Mouse (Mus musculus) kidney, postnatal 4 days (tissue): Measurements from ENCODE around the gene Polr2g.

ENCODE experiments used
- DNase-seq, 2 experiments: peaks; one replicate each; pipeline ENCODE4 v3.0.0; 2021; ENCODE audit warnings: mixed read lengths in 2 of 2

Polr2g gene

DNA sequence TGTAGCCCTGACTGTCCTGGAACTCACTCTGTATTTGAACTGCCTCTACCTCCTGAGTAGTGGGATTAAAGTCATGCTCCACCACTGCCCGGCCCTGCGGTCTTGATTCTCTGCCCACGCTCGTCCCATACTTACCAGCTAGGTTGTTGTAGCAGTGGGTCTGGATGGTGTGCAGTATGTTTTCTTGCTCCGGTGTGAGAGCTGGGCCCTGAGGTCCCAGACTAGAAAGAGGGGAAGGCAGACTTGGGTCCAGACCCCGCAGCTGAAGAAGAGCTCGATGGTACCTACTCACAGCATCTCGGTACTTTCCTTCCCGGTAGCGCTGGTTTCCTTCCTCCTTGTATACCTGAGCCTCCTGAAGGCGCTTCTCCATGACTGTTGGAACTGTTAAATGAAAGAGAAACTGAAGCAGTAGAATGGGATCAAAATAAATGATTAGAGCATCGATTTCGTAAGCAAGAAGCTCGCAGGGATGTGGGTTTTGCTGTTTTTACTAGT, 20.0 kb upstream of the Polr2g start:
- peak in 1 of 2 experiments; percentile 20 for DNase-seq

GRCm38 (mm10) chr19:8817001-8817400, 18.6 kb upstream of the Polr2g start:
- DNase-seq = no peak

- peak; percentile 27 to 52 for DNase-seq
Measured at GRCm38 (mm10) chr19:8815812-8816211, 17.4 kb upstream of the Polr2g start.

- DNase-seq = no peak
Measured at GRCm38 (mm10) chr19:8806810-8807209, 8.4 kb upstream of the Polr2g start.

- DNase-seq = no peak
Measured at GRCm38 (mm10) chr19:8803879-8804660, 5.7 kb upstream of the Polr2g start.

- no peak for DNase-seq
Measured at GRCm38 (mm10) chr19:8803204-8803780, 4.9 kb upstream of the Polr2g start.

DNA sequence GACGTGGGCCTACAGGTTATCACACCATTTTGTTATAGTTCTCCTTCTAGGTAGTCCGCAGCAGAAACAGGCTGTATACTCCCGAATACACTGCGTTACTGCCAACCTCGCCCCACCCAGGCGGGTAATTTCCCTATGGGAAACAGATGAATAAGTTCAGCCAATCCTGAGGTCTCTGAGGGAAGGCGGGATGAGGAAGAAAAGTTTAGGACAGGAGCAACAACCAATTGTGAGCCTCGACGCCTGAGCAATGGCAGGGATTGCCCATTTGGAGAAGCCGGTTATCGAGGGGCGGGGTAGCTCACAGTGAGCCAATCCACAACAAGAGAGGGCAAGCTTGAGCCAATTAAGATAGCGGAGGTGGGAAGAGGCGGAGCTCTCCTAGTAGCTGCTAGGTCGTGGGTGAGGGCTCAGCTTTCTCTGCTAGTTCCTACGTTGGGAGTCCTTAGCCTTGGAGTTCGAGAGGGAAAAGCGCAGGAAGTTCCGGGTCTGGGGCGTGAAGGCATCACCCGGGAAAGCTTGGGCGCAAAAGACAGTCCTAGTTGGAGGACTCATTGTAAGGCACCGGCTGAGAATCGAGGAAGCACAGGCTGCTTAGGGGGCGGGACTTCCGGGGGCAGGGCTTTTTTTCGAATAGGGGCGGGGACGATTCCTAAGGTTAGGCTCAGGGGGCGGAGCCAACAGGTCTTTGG, 3.9 kb upstream of the Polr2g start, which contains the start of gene Zbtb3:
TSS of gene Zbtb3 (plus strand) at position 426 of the 692 bp plus-strand sequence.
- peak; percentile 91 to 96 for DNase-seq

GRCm38 (mm10) chr19:8798947-8799315, 554 bp upstream of the Polr2g start:
- no peak for DNase-seq

GRCm38 (mm10) chr19:8790171-8790570, 8.2 kb downstream of the Polr2g start:
- DNase-seq = no peak

- no peak for DNase-seq
Measured at GRCm38 (mm10) chr19:8789171-8789570, 9.2 kb downstream of the Polr2g start.

- DNase-seq = no peak
Measured at GRCm38 (mm10) chr19:8788521-8788920, 9.9 kb downstream of the Polr2g start.

DNA sequence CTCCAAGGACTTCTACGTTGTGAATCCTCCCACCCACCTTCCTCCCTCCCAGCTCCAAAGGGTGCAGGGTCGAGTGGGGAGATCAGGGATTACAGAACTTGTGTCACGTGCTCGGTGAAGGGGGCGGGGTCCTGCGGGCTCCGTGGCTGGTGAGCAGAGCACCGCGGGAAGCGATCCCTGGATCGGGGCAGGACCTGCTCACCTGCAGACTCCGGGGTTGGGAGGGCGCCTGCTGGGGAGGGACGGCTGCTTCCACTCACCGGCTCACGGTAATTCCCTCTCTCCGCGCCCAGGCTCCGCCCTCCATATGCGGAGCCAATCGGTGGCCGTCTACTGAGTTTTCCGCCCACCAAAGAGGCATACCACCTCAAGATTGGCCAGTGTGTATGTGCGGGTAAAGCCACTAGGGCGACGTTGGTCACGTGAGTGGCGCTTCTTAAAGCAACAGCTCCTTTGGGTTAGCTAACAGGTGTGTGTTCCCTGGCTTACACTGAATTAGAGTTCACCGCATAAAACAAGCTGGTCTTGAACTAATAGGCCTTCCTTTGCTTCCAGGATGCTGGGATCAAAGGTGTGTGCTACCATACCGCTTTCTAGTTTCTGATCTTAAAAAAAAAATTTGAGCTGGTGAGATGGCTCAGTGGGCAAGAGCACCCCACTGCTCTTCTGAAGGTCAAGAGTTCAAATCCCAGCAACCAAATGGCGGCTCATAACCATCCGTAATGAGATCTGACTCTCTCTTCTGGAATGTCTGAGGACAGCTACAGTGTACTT, 12.2 kb downstream of the Polr2g start, which contains the start of gene Taf6l:
TSS of gene Taf6l (minus strand) at position 410 of the 774 bp plus-strand sequence.
- peak; percentile 90 to 95 for DNase-seq

DNA sequence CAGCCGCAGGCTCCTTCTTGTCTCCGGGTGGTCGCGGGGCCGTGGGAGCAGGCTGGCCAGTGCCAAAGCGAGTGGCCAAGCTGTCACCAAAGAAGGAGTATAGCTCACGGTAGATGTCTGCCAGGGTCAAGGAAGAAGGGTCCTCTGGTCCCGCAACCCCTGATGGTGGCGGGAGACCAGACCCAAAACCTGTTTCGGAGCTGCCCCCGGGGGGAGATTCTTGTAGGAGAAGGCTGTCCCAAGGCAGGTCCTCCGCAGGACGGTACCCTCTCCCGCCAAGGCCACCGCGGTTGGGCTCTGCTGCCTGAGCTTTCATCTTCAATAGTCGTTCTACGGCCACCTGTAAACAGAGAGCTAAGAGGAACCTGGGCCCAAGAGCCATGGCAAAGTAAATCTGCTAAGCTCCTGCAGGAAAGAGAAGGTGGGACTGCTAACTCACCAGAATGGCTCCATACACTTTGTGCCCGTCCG, 23.4 kb downstream of the Polr2g start:
- peak in 1 of 2 experiments; percentile 52 for DNase-seq

DNA sequence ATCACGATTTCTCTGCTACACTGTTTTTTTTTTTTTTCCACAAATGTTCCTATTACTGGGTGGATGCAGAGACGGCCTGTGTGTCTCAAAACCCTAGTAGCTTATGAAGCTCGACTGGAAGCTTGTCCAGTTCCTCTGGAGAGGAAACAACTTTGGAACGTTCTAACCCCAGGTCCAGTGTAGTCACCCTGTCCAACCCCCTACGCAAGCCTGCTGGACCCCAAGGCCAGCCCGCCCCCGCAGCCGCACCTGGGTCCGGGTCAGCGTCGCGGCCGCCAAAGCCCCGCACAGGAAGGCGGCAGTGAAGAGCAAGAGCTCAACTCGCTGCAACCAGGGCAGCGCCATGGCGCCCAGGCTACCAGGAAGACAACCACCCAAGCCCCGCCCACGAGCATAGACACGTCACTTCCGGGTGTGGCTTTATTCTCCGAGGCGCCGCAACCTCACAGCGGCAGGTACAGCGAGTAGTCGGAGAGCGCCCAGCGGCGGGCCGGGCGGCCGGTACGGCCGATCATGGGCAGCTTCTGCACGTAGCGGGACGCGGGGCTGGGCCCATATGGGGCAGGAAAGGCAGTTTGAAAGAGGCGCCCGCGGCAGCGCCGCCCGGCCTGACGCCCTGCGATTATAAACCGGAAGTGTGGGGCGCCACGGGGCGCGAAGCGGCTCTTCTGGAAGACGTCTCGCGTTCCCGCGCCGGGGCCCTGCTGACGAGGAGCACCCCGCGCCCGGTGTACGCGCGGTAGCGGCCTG, 24.1 kb downstream of the Polr2g start, which contains the start of gene Tmem179b:
TSS of gene Tmem179b (minus strand) at position 382 of the 750 bp plus-strand sequence.
- peak; percentile 98 for DNase-seq

GRCm38 (mm10) chr19:8773409-8773808, 25.0 kb downstream of the Polr2g start:
- no peak for DNase-seq

DNA sequence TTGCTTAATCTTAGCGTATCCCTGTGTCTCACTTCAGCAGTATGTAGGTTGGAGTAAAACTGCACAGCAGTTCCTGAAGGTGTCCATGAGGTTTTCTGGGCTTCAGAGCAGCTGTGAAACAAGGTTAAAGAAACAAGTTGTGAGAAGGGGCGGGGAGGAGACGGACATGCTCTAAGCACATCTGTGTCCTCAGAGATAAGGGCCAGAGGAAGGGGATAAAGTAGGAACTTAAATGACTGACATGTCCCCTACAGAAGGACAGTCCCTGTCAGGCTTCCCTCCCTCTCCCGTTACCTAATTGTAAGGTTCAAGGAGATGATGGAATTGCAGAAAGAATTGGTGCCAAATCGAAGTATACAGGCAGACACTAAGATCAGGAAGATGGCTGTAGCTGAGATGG, 25.4 kb downstream of the Polr2g start:
- DNase-seq = no peak

DNA sequence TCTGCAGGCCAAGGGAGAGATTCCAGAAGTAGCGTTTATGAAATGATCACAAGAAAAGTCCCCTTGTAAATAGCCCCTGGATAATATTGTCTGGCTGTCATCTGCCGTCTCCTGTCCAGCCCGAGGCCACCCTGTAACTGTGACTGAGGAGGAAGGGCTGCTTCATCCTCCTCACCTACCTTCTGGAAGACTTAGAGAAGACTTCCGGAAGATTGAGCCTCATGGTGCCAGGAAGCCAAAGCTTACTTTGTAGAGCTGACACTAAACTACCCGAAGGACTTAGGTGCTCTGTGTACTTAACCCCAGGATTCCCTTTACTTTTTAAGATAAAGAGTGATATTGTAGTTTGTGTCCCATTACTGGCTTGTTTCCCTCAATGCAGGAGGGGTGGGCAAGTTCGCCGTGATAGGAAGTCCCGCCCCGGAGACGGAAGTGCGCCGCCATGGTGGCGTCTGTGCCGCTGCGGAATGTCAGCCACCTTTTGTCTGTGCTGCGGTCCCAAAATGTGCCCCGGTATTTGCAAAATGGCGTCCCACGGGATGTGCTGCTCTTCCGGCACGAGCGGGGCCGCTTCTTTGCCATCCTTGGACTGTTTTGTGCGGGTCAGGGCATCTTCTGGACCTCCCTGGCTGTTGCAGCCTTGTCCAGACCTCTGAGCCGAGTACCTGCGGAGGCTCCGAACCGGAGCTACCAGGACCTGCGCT, 27.7 kb downstream of the Polr2g start, which contains the start of gene Tmem223:
TSS of gene Tmem223 (plus strand) at position 430 of the 704 bp plus-strand sequence.
- DNase-seq = peak; percentile 88 to 92

DNA sequence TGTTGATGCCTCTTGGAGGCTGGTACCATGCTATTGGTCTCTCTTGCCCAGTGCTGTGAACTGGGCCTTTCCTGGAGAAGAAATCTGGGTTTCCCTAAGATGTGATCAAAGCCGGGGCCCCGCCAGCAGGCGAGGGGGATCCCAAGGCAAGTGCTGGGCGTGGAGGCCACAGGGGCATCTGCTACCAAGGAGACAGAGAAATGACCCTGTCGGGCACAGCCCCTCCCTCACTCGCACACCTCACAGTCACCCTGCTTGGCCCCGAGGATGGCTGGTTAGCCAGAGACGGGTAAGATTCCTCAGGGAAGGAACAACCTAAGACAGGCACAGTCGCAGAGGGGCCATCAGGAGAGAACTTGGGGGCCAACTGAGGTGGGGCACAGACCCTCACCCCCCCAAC, 32.8 kb downstream of the Polr2g start:
- no peak for DNase-seq

GRCm38 (mm10) chr19:8763276-8763675, 35.1 kb downstream of the Polr2g start:
- no peak for DNase-seq

DNA sequence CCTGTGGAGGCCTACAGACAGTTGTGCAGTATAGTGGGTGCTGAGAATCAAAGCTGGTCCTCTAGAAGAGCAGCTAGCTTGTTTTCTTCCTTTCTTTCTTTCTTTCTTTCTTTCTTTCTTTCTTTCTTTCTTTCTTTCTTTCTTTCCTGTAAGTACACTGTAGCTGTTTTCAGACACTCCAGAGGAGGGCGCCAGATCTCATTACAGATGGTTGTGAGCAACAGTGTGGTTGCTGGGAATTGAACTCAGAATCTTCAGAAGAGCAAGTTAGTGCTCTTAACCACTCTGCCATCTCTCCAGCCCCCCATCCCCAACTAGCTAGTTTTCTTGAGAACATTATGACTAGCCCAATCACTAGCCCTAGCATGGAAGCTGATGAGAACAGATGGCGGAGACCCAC, 37.6 kb downstream of the Polr2g start:
- DNase-seq = no peak

- no peak for DNase-seq
Measured at GRCm38 (mm10) chr19:8758899-8759298, 39.5 kb downstream of the Polr2g start.
